Mouse (Mus musculus) bone marrow macrophage, adult 2 months (primary cell): ENCODE data around the gene Ociad2. TPM values are rescaled to one million over a fixed set of nuclear protein-coding genes. Genes with fewer than 3 reads are reported as not detected.
A peak's percentile ranks its signal among the peaks of the same experiment; 100 is the strongest.
"Not testable (repeated sequence)": the region's sequence is repeated elsewhere in the genome, so short reads cannot be mapped to it uniquely, and the experiment has no call there.

Source experiments
- H3K27ac ChIP-seq: 2 replicates; pipeline ENCODE4 v1.5.1; 2012; ENCODE audit warnings: low read depth, low read length; ENCODE audit not compliant: insufficient read depth
- H3K4me1 ChIP-seq: 2 replicates; pipeline ENCODE4 v1.6.1; 2012; ENCODE audit warnings: low read length; ENCODE audit not compliant: control insufficient read depth, insufficient read depth
- H3K4me3 ChIP-seq: 2 replicates; pipeline ENCODE4 v1.5.1; 2012; ENCODE audit warnings: mild to moderate bottlenecking, low read length, moderate library complexity; ENCODE audit not compliant: insufficient read depth
- CTCF ChIP-seq: IDR thresholded peaks from 2 replicates; pipeline ENCODE4 v1.5.1; 2012; ENCODE audit warnings: low read depth, mild to moderate bottlenecking, low read length, moderate library complexity
- POLR2A ChIP-seq: IDR thresholded peaks from 2 replicates; pipeline ENCODE4 v1.6.1; 2012; ENCODE audit warnings: mild to moderate bottlenecking, low read depth, low read length, borderline replicate concordance
- polyA plus RNA-seq: library from polyadenylated mRNA; stranded (reverse); fragments of >200 nt; gene quantifications from 2 replicates; pipeline ENCODE4 v1.2.4, GENCODE M21; 2012; ENCODE audit not compliant: missing spikeins, insufficient read depth, insufficient read length

Ociad2 gene
- polyA plus RNA-seq, 1 experiment = 1.4 TPM

DNA sequence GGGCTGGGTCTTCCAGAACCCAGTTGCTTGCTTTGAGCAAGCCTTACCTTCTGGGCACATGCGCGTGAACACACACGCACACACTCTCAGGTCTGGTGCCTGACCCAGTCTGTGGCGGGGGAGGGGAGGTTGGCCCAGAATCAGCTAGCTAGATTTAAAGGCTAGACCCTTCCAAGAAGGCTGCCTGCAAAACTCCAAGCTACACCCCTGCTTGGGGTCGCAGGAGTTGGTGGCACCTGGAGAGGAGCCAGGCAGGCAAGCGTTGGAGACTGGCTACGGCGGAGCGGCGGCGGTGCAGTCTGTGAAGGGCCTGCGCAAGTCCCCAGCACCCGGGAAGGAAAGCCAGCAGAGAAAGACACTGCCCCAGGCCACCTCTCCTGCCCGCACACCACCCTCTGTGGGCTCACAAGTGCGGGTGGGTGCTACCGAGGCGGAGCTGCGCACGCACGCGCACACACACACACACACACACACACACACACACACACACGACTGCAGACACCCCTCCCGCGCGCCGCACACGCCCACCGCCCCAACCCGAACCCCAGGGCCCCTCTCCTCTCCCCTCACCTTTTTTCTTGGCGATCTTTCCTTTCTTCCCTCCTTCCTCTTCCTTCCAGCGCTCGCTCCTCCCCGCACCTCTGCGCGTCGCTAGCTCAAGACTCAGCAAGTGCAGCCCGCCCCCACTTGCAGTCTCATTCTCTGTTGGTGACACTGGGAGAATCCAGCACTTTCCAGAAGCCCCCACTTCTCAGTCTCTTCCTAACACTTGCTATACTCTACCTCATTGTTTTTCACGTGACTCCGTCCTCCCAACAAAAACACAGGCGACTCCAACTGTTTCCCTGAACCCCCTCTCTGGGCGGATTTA is 2.6 kb downstream of the Ociad2 start:
- TF ChIP-seq POLR2A (no peak), CTCF (no peak)
- Histone ChIP-seq H3K4me3 (peak overlapping the region; percentile 68), H3K4me1 (no peaks in the 10 kb centered on the region), H3K27ac (no peak overlapping the region)

GRCm38 (mm10) chr5:73336448-73336847 is 4.4 kb downstream of the Ociad2 start:
- H3K27ac ChIP-seq = no peak overlapping the region
- TF ChIP-seq POLR2A (no peak), CTCF (no peak)
- H3K4me1 ChIP-seq = no peaks in the 10 kb centered on the region
- no peak overlapping the region for H3K4me3 ChIP-seq

GRCm38 (mm10) chr5:73331002-73331401 is 9.8 kb downstream of the Ociad2 start:
- no peak overlapping the region for H3K4me3 ChIP-seq
- TF ChIP-seq POLR2A (no peak), CTCF (no peak)
- H3K27ac ChIP-seq = no peak overlapping the region
- no peaks in the 10 kb centered on the region for H3K4me1 ChIP-seq

DNA sequence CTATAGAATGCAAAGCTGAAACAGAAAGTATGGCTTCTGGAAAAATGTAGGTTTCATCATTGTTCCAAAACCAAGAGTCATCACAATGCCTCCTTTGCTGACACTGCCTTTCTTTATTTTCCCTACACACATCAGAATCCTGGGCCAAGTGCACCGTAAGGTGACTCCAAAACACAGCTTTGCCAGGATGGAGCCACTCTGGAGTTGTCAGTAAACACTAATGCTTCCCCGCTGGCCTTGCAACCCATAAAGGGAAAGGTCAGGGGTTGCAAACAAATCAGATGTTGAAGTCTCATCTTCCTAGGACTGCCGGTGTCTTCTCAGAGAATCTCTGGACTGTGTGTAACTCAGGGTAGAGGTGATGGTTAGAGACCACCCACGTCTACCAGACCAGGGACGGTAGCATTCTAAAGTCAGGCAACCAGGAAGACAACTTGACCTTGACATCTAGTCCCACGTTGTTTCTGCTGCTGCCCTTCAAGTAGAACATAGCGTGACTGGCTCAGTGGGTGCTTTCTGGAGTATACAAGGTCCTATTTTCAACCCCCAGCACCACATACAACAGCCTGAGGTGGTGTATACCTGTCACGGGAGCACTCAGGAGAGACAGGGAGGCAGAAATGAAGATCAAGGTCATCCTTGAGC is 16.2 kb downstream of the Ociad2 start:
- TF ChIP-seq POLR2A (no peak), CTCF (no peak)
- Histone ChIP-seq H3K4me1 (no peaks in the 10 kb centered on the region), H3K4me3 (no peak overlapping the region), H3K27ac (no peak overlapping the region)

GRCm38 (mm10) chr5:73323602-73324001 is 17.2 kb downstream of the Ociad2 start:
- no peaks in the 10 kb centered on the region for H3K4me1 ChIP-seq
- H3K27ac ChIP-seq = no peak overlapping the region
- TF ChIP-seq POLR2A (no peak), CTCF (no peak)
- no peak overlapping the region for H3K4me3 ChIP-seq

- not testable (repeated sequence) for H3K27ac ChIP-seq, H3K4me3 ChIP-seq, H3K4me1 ChIP-seq
Measured at GRCm38 (mm10) chr5:73322684-73323083, 18.1 kb downstream of the Ociad2 start.

DNA sequence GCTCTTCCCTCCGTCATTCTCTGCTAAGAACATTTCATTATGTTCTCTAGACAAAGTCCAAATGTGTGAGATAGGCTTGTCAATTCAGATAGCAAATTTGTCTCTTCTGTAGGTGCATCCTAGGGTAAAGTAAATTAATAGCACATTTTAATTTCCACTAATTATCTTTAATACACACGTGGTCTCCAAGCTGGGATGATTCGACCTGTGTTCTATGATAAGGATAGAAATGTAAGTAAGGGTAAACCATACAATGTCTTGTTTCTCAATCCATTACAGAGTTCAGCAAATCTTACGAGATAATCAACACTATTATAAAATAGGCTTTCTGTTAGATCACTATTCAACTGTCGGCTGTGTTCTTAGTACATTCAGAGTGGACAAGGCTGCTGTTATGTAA is 21.5 kb downstream of the Ociad2 start:
- Histone ChIP-seq H3K4me3 (no peak overlapping the region), H3K4me1 (no peaks in the 10 kb centered on the region), H3K27ac (no peak overlapping the region)
- TF ChIP-seq CTCF (no peak), POLR2A (no peak)

DNA sequence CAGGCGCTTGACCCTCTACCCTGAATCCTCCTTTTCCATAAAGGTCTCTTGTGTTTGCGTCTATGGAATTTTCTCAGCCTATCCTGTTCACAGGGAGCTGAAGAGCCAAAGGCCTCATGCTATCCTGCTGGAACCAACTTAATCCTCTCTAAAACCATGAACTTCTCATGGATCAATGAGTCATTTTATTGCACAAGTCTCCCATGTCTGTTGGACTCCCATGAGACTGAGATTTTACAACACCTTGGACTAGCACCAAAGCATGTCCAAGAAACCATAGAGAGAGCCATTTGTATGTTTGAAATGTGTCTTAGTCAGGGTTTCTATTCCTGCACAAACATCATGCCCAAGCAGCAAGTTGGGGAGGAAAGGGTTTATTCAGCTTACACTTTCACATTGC is 26.2 kb downstream of the Ociad2 start:
- H3K4me3 ChIP-seq = no peak overlapping the region
- no peaks in the 10 kb centered on the region for H3K4me1 ChIP-seq
- TF ChIP-seq CTCF (no peak), POLR2A (no peak)
- H3K27ac ChIP-seq = no peak overlapping the region

DNA sequence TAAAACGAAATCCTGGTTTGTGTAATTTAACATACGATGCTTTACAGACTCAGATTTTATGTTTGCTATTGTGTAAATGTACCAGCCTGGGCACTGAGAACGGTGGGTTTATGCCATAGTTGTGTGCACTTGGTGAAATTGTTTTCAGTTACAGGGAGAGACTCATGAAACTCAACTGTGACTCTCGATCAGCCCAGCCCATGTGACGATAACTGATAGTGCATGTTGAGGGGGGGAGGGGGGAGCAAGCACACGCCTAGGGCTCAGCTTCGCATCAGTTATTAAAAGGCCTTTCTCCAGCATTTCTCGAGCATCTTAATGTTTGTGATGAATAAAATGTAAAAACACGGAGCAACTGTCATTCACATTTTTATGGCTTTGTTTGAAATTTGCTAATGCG is 27.2 kb downstream of the Ociad2 start:
- H3K4me1 ChIP-seq = no peaks in the 10 kb centered on the region
- TF ChIP-seq CTCF = no peak
- no peak for TF ChIP-seq POLR2A
- H3K4me3 ChIP-seq = no peak overlapping the region
- H3K27ac ChIP-seq = no peak overlapping the region

DNA sequence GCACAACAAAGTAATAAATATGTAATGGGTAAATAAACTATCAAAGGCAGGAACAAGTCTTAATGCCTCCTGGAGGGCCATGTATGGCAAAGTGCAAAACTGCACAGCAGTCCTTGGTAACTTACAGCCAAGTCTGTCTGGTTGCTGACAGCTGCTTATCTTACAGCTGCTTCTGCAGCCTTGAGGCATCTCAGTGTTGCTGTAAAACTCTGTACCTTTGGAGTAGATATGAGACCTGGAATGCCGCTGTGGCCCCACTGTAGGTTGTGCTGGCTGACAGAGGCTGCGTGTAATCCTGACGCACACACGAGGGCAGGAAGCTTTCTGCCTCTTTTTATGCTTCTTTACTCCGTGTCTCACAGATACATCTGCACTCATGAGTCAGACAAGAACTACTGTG is 29.4 kb downstream of the Ociad2 start:
- no peak overlapping the region for H3K4me3 ChIP-seq
- TF ChIP-seq POLR2A (no peak), CTCF (no peak)
- H3K27ac ChIP-seq = no peak overlapping the region
- 0 out of 2 replicates have a peak, but pooled peaks cover 2% of the 10 kb centered on the region for H3K4me1 ChIP-seq

GRCm38 (mm10) chr5:73310401-73310800 is 30.4 kb downstream of the Ociad2 start:
- Histone ChIP-seq H3K4me3 (no peak overlapping the region), H3K4me1 (0 out of 2 replicates have a peak, but pooled peaks cover 2% of the 10 kb centered on the region), H3K27ac (no peak overlapping the region)
- TF ChIP-seq POLR2A (no peak), CTCF (no peak)
